Mouse (Mus musculus) cerebellum, adult 18-20 months (tissue): ENCODE data around the gene Galnt10.

Experiments used
- DNase-seq, 2 experiments: peaks; one replicate each; pipeline ENCODE4 v3.0.0; 2021

Gene Galnt10

DNA sequence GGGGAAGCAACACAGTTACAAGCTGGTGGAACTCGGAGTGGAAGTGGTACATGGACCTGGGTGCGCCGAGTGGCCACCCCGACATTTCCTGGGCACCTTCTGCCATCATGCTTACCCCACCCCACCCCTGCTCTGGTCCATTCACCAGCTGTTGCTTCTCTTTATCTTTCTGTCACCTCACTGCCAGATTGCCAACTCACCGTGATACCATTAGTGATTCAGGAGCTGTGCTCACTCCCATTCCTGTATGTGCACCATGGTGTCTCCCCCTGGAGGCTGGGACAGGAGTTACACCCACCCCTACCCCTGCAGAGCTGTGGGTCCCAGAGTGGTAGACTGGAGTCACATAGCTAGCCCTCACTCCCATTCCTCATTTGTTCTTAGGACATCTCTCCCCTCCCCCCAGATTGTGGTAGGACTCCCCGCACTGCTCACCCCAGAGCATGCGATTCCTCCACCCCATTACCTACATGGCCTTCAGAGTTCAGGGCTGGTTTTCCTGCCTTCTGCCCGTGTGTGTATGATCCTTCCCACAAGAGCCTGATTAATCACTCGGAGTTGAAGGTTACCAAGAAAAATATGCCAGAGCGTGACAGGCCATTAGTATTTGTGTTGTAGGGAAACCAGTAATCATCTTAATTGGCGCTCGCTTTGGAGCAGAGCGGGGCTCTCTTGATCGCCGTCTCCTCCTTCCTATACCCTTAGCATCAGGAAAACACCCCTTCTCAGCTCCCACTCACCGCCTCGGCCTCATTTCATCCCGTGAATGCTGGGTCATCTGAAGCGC, 102.2 kb downstream of the Galnt10 start:
- DNase-seq: peak; percentile 7 to 20

DNA sequence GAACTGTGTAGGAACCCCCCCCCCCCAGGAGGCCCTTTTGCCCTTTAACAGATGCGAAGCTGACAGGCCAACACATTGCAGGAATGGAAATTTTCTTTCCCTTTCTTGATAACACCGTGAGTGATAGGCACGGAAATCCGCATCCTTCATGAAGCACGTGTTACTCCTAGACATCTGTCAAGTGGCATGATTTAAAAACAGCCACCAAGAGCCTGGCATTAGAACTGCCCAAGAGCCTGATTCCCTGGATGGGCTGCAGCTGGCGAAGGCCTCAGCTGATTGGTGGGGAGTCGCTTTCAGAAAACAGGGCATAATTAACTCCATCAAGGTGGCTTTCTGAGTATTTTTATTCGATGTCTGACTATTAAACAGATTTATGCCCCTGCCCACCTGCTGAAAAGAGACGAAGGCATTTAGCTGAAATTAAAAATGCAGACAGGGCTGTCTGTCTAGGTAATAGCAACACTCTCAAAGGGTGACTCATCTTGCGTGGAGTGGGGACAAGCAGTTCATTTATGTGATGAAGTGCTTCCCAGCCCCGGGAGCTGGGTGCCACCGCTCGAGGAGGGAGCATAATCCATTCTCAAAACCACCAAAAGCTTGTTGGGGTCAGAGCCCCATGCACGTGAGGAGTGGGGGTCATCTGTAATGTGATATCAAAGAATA, 108.4 kb downstream of the Galnt10 start:
- no peak for DNase-seq

DNA sequence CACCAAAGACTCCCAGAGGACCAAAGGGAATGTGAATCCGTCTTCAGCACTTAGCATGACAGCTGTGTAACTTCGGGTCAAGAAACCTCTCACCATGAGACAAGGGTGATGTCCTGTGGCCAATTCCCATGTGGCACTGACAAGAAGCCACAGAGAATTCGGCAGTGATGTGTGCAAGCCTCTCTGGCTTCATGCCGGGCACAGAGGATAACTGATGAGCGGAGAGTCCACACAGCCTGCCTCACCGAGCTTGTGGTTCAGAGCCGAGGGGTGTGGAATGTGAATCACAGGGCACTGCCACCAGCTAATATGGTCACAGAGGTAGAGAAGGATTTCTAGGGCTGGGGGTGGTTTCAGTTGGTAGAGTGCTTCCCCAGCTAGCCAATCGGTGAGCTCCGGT, 113.4 kb downstream of the Galnt10 start:
- no peak for DNase-seq

DNA sequence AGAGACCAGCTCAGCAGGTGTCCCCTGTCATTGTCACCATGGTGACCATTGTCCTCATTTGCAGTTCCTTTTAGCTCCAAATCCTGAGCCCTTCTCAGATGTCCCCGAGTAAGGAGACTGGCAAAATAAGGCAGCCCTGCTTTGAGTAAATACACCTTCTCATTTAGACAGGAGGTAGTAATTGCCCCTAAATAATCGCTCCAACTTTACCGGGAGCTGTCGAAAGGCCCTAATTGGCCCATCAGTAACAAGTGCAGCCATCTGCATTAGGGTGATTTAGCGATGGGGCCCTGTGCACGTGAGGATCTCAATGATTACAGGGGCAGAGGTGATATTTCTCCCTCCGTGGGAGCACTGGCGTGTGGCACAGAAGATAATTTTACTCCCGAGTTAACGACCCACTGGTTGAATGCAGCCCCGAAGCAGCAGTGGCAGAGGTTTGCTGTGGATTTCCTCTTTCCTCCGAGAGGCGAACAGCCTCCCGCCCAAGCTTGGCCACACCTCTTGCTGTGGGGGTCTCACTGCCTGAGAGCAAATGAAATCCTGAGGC, 115.3 kb downstream of the Galnt10 start:
- no peak for DNase-seq

- DNase-seq: no peak
Measured at GRCm38 (mm10) chr11:57761347-57761746, 116.1 kb downstream of the Galnt10 start.

- DNase-seq: no peak
Measured at GRCm38 (mm10) chr11:57764124-57764523, 118.9 kb downstream of the Galnt10 start.

GRCm38 (mm10) chr11:57766617-57767016, 121.4 kb downstream of the Galnt10 start:
- no peak for DNase-seq

GRCm38 (mm10) chr11:57767171-57767570, 121.9 kb downstream of the Galnt10 start:
- no peak for DNase-seq

GRCm38 (mm10) chr11:57770776-57771175, 125.5 kb downstream of the Galnt10 start:
- no peak for DNase-seq

GRCm38 (mm10) chr11:57771676-57772075, 126.4 kb downstream of the Galnt10 start:
- peak; percentile 14 to 15 for DNase-seq

DNA sequence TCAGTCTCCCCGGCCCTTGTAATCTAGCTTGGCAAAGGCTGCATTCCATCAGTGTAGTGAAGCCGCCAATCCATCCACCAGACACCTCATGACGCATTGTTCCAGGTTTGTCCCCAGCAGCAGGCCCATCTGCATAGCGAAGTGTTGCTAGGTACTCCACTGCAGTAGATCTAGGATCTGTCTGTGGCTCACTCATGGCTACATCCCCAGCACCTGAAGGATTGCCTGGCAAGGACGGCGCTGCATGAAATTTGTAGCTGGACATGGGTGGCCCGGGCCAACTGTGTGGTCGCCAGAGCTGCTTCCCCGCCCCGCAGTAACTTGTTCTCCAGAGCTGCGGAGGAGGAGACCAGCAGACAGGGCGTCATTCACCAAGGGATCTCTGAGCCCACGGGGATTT, 128.2 kb downstream of the Galnt10 start:
- no peak for DNase-seq

GRCm38 (mm10) chr11:57773936-57774335, 128.7 kb downstream of the Galnt10 start:
- DNase-seq: no peak

GRCm38 (mm10) chr11:57775868-57776267, 130.6 kb downstream of the Galnt10 start:
- no peak for DNase-seq

- no peak for DNase-seq
Measured at GRCm38 (mm10) chr11:57776546-57776945, 131.3 kb downstream of the Galnt10 start.

DNA sequence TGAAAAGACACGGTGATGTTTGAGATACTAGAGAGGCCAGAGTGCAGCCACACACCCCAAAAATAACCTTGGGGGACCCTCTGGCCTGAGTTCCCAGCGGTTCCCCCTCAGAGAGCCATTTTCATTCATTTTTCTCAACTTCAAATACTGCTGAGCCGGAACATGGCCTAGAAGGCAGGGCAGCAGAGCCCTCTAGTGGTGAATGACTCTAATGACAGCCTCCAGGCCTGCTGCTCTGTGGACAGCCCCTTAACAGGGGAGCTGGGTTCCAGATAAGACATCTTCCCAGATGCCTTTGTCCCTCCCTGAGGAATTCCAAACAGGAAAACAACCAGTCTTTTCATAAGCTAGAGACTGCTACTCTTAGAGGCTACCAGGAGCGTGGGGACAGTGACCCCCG, 133.1 kb downstream of the Galnt10 start:
- peak; percentile 51 to 60 for DNase-seq

DNA sequence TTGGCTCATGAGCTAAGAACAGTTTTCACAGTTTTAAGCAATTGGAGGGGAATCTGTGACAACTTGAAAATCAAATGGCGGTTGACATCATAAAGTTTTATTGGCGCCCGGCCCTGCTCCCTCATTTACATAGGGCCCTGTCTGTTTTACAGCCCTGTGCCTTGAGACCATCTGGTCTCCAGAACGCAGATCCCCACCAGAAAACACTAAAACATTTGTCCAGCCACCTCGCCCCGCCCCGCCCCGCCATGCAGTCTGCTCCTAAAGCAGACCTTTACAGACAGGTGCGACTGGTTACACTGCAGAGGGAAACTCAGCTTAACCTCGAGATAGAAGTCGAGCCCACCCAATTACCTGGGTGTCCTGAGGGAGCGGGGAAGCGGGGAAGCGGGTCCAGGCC, 134.6 kb downstream of the Galnt10 start:
- no peak for DNase-seq

DNA sequence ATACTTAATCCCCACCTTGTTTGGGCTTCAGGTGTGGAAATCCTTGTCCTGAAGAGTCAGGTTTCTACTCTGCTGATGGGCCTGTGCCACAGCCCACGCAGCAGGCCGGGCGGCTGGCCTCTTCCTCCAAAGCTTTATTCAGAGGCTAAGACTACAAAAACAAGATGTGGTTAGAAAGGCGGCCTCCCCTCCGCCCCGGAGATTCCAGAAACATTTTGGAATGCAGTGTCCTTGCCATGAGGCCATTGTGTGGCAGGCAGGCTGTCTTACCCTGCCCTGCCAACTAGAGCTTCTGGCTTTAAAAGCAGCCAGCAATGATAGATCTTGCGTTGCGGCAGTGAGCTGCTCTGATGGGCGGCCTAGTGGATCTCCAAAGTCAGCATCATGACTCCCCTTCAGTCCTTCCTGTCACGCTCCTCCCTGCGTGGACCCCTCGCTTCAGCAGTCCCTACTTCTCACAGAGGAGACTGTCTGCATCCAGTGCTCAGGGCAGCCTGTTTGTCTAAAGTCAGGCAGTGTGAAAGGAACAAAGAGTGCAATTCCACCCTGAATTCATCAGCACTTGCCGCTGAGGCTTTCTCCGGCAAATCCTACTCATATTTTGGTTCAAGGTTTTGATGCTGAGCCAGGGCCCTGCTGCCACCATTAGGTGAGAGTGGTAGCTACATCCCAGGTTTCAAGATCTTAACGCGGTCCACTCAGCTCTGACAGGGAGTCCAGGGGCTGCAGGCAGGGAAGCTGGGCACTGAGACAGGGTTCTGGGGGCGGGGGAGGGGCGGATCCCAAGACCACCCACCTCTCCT, 141.6 kb downstream of the Galnt10 start:
- peak; percentile 69 for DNase-seq

GRCm38 (mm10) chr11:57787913-57788312, 142.7 kb downstream of the Galnt10 start:
- peak; percentile 44 to 64 for DNase-seq

- no peak for DNase-seq
Measured at GRCm38 (mm10) chr11:57790866-57791535, 145.8 kb downstream of the Galnt10 start.

DNA sequence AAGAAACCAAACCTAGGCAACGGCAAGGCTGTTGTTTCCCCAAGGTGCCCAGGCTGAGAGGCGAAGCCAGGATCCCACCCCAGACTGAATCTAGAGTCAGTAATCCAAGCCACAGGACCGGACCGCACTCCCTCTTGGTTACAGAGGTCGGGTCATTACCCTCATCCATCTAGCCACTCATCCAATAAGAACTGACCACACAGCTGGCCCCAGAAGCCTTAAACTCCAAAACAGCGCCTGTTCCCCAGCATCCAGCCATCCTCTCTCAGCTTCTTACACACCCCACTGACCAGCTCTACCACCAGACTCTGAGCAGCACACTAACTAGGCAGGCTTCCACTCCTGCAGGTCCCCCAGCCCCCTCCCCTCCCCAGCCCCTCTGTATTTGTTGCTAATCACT, 149.8 kb downstream of the Galnt10 start:
- no peak for DNase-seq

- no peak for DNase-seq
Measured at GRCm38 (mm10) chr11:57797828-57798227, 152.6 kb downstream of the Galnt10 start.

GRCm38 (mm10) chr11:57799456-57799855, 154.2 kb downstream of the Galnt10 start:
- DNase-seq: no peak
